Mouse (Mus musculus) heart, postnatal 0 days (tissue): ENCODE data around the gene Rasgef1b. TPM values are rescaled to one million over a fixed set of nuclear protein-coding genes. Genes with fewer than 3 reads are reported as not detected.

Source experiments
- ATAC-seq: fragments of 200-750 bp; cut with Nextera tagmentation; 2 replicates; pipeline ENCODE4 v1.8.0; 2017; ENCODE audit warnings: low read depth, moderate number of reproducible peaks, moderate library complexity; ENCODE audit not compliant: insufficient read depth
- DNase-seq: peaks from one replicate; pipeline ENCODE4 v3.0.0-alpha.2; 2016; ENCODE audit warnings: low spot score
- H3K27ac ChIP-seq: fragments of 300-500 bp; sonication (generic); 2 replicates; pipeline ENCODE4 v1.5.1; 2014; ENCODE audit warnings: low read depth, mild to moderate bottlenecking
- H3K27me3 ChIP-seq: fragments of 300-500 bp; sonication (generic); 2 replicates; pipeline ENCODE4 v1.6.1; 2014; ENCODE audit warnings: low read length, mixed read lengths; ENCODE audit not compliant: control insufficient read depth, insufficient read depth
- H3K36me3 ChIP-seq: fragments of 300-500 bp; sonication (generic); replicated peaks from 2 replicates; pipeline ENCODE4 v1.6.1; 2014; ENCODE audit warnings: low read length, mixed read lengths; ENCODE audit not compliant: control insufficient read depth, insufficient read depth
- H3K4me1 ChIP-seq: fragments of 300-500 bp; sonication (generic); 2 replicates; pipeline ENCODE4 v1.6.1; 2014; ENCODE audit warnings: antibody characterized with exemption; ENCODE audit not compliant: control insufficient read depth, insufficient read depth
- H3K4me2 ChIP-seq: fragments of 300-500 bp; sonication (generic); 2 replicates; pipeline ENCODE4 v1.6.1; 2014; ENCODE audit warnings: low read depth, mild to moderate bottlenecking, low read length, moderate library complexity
- H3K4me3 ChIP-seq: fragments of 300-500 bp; sonication (generic); 2 replicates; pipeline ENCODE4 v1.5.1; 2014; ENCODE audit warnings: low read depth, low read length
- H3K9ac ChIP-seq: fragments of 300-500 bp; sonication (generic); replicated peaks from 2 replicates; pipeline ENCODE4 v1.6.1; 2014; ENCODE audit warnings: low read depth, low read length, mixed read lengths
- H3K9me3 ChIP-seq: fragments of 300-500 bp; sonication (generic); replicated peaks from 2 replicates; pipeline ENCODE4 v1.6.1; 2016; ENCODE audit warnings: low read length; ENCODE audit not compliant: control insufficient read depth
- CTCF ChIP-seq: IDR thresholded peaks from 2 replicates; pipeline ENCODE4 v1.5.1; 2016; ENCODE audit warnings: antibody characterized with exemption, control low read depth, low read depth
- EP300 ChIP-seq: IDR thresholded peaks from 2 replicates; pipeline ENCODE4 v1.6.1; 2016; ENCODE audit warnings: antibody characterized with exemption, low read depth
- WGBS: fragments of 180-500 bp; shearing (Covaris S2); extraction: QIAGEN DNeasy Blood & Tissue Kit; methylation state at CpG from one replicate; pipeline ENCODE4 v1.1.7; 2014; 5-methylcytosine and 5-hydroxymethylcytosine counted together
- polyA plus RNA-seq: library from polyadenylated mRNA; unstranded; fragments of >200 nt; fragmentation: Nextera tagmentation; extraction: Ambion mirVana; gene quantifications from 2 replicates; pipeline ENCODE4 v1.2.1, GENCODE M21; 2015
- total RNA-seq: library from RNA; depleted of rRNA; stranded (reverse); fragments of >200 nt; gene quantifications from 2 replicates; pipeline ENCODE4 v1.2.3, GENCODE M21; 2014; ENCODE audit warnings: low replicate concordance

Rasgef1b gene
- total and polyA plus RNA-seq, 2 experiments from 2014 or later: 19.0 to 29.8 TPM

DNA sequence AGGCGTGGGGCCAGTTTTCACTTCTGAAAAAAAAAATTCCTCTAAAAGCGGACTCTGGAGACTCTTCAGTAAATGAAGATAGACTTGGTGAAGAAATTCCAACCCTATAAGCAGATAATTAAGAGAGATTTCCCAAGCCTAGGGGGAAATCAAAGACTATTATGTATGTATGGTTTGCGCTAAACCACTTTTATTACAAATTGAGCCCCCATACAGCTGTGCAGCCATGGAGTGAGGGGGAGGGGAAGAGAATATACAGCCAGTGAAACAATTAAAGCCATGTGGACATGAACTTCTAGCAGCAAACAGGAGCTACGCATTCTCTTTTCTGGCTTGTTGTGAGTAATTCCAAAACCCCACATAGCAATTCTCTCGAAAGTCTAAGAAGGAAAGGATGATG lies 448.3 kb downstream of the Rasgef1b start:
- Histone ChIP-seq H3K4me2 (no peak overlapping the region), H3K9ac (no peak overlapping the region), H3K4me1 (no peaks in the 10 kb centered on the region), H3K4me3 (no peak overlapping the region), H3K27me3 (no peaks in the 10 kb centered on the region), H3K27ac (no peak overlapping the region), H3K36me3 (no peaks in the 10 kb centered on the region), H3K9me3 (no peaks in the 10 kb centered on the region)
- DNase-seq (no peak), ATAC-seq (no peak)
- TF ChIP-seq EP300: no peak
- TF ChIP-seq CTCF: no peak
- WGBS: 78% methylated on average over 5 of the region's 5 CpGs

DNA sequence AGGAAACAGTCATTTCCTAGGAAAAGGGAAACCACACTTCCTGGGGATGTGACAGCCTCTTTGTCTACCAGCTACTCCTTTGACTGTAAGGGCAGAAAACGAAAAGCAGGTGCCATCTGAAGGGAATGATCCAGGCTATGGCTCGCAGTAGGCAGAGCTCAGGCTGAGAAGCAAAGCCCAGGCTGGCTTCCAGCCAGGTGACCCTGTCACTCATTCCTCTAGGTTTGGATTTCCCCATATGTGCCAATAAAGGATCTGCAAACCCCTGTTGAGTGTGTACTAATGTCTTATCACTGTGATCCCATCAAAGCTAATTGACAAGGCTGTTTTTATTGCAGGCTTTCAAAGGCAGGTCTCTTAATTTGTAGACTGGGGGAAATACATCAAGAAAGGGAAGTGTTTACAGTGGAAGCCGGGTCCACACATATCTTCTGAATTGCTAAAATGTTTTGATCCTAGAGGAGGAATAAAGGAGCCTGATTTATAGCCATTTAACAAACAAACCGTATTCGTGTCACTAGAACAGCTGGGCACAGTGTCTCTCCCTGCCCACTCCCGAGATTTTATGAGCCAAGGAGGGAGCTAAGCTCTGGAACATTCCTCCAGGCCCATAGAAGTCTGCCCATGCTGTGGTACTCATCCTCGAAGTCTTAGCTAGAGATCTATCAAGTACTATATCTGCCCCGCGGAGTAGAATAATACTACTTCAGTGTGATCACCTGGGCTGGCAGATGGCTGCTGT lies 449.7 kb downstream of the Rasgef1b start:
- H3K4me1 ChIP-seq: no peaks in the 10 kb centered on the region
- H3K9ac ChIP-seq: no peak overlapping the region
- TF ChIP-seq CTCF (no peak), EP300 (no peak)
- no peaks in the 10 kb centered on the region for H3K9me3 ChIP-seq
- DNase-seq (no peak), ATAC-seq (no peak)
- no peak overlapping the region for H3K4me2 ChIP-seq
- no peak overlapping the region for H3K27ac ChIP-seq
- no peak overlapping the region for H3K4me3 ChIP-seq
- no peaks in the 10 kb centered on the region for H3K36me3 ChIP-seq
- no peaks in the 10 kb centered on the region for H3K27me3 ChIP-seq
- WGBS: 73% methylated on average over 9 of the region's 9 CpGs

DNA sequence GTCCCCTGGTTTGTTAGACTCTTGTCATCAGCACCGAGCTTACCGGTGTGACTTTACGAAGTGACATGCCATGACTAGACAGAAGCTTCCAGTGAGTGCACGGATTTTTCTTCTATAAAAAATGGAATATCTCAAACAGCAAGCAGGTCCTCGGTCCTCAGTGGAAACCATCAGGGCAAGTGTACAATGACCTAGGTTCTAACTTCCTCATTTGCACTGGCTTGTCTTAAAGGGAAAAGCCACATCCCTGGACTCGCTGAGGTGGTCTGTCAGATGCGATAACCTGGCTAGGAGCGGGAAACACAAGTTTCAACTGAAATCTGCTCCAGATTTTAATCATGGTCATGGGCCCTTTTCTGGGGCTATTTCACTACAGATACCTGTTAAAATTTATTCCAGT lies 450.5 kb downstream of the Rasgef1b start:
- TF ChIP-seq EP300 (no peak), CTCF (no peak)
- no peak for DNase-seq
- Histone ChIP-seq H3K9ac (no peak overlapping the region), H3K27ac (no peak overlapping the region), H3K4me2 (no peak overlapping the region), H3K27me3 (no peaks in the 10 kb centered on the region), H3K36me3 (no peaks in the 10 kb centered on the region), H3K4me3 (no peak overlapping the region), H3K4me1 (no peaks in the 10 kb centered on the region), H3K9me3 (no peaks in the 10 kb centered on the region)
- WGBS: 70% methylated on average over 8 of the region's 8 CpGs
- ATAC-seq: no peak

DNA sequence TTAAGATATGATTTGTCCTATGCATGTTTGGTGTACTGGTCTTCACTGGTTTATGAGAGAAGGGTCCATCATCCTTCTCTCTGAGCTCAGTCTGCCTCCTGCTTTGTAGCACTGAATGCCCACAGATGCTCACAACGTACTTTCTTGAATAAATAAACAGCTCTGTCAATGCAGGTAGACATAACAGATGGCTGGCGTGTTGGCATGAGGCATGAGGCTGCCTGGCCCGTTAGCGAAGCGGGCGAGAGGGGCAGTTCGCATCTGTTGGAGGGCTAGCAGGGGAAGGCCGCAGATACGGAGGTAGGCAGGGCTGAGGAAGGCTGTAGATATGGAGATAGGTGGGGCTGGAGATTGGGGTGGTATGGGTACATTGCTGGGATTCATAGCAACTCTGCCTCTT lies 451.3 kb downstream of the Rasgef1b start:
- TF ChIP-seq EP300: no peak
- no peak for TF ChIP-seq CTCF
- H3K36me3 ChIP-seq: no peaks in the 10 kb centered on the region

DNA sequence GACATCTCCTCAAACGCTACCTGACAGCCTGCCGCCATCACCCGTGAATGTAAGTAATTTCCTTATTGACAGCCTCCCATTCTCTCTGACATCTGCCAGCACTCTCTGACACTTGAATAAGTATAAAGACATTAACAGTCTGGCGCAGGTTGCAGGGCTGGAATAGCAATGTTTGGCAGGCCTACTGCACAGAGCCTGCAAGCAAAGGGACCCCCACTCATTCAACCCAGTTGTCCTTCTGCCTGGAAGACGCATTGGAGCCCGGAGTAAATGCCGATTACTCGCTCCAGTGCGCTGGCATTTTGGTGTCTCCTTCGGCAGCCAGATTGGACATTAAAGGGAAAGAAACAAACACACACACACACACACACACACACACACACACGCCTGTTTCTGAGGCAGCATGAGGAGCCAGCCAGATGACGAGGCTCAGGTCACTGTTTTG lies 454.7 kb downstream of the Rasgef1b start:
- Histone ChIP-seq H3K4me2 (no peak overlapping the region), H3K4me3 (no peak overlapping the region), H3K36me3 (no peaks in the 10 kb centered on the region), H3K27me3 (no peaks in the 10 kb centered on the region), H3K9ac (no peak overlapping the region), H3K27ac (no peak overlapping the region), H3K4me1 (no peaks in the 10 kb centered on the region), H3K9me3 (no peaks in the 10 kb centered on the region)
- TF ChIP-seq EP300: no peak
- TF ChIP-seq CTCF: no peak
- ATAC-seq: no peak
- WGBS: 44% methylated on average over 12 of the region's 12 CpGs
- no peak for DNase-seq

More for the DNA sequence above, 451.3 kb downstream of the Rasgef1b start:
- no peak overlapping the region for H3K4me2 ChIP-seq
- no peaks in the 10 kb centered on the region for H3K9me3 ChIP-seq
- no peak for ATAC-seq
- H3K9ac ChIP-seq: no peak overlapping the region
- H3K4me3 ChIP-seq: no peak overlapping the region
- WGBS: 90% methylated on average over 9 of the region's 9 CpGs
- H3K4me1 ChIP-seq: no peaks in the 10 kb centered on the region
- no peak overlapping the region for H3K27ac ChIP-seq
- no peaks in the 10 kb centered on the region for H3K27me3 ChIP-seq
- no peak for DNase-seq

DNA sequence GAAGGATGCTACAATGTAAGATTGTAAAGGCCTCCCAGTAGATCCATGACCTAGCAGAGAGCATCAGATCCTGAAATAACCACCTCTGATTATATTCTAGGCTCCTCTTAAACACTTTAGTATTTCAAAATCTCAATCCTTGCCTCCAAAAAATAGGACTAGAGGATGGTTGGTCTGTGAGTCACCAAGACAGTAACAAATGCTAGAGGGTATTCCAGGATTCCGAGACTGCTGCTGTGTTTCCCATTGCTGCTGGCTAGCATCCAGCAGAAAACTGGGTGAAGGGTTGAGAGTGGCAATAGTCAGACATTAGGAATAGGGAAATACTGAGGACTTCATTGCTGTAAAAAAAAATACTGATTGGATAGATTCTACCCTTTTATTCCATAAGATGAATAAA lies 457.3 kb downstream of the Rasgef1b start:
- H3K9ac ChIP-seq: no peak overlapping the region
- TF ChIP-seq CTCF: no peak
- no peak for TF ChIP-seq EP300

More for the DNA sequence above, 457.3 kb downstream of the Rasgef1b start:
- no peak for ATAC-seq
- no peak overlapping the region for H3K4me2 ChIP-seq
- no peaks in the 10 kb centered on the region for H3K27me3 ChIP-seq
- no peaks in the 10 kb centered on the region for H3K9me3 ChIP-seq
- no peak overlapping the region for H3K4me3 ChIP-seq
- no peak for DNase-seq
- 15% methylated on average over 1 of the region's 1 CpGs for whole genome bisulfite sequencing
- no peaks in the 10 kb centered on the region for H3K36me3 ChIP-seq
- H3K27ac ChIP-seq: no peak overlapping the region
- no peaks in the 10 kb centered on the region for H3K4me1 ChIP-seq
